In genomic region chr13:54227916-54228483, GRCm38 (mm10) we compare ENCODE assay signal across 9 mouse cellular contexts. TPM values are rescaled to one million over a fixed set of nuclear protein-coding genes. Genes with fewer than 3 reads are reported as not detected.
DNase-seq lines count a peak whose midpoint lies in the region; ATAC-seq and TF ChIP-seq lines count a peak whose summit lies in the region.
"Had no signal": no experiment of that assay in that cellular context is flagged by ENCODE, and none has a peak within 500 bp of the region (broad histone marks: within the 10 kb centered on the region; RNA-seq: fewer than 3 reads in every experiment).

No protein-coding gene starts in this region.

- H3K4me1 ChIP-seq in embryonic facial prominence, embryonic 11.5 days (ENCODE audit: control insufficient read depth, insufficient read depth, low read length) = no peaks in the 10 kb centered on the region
- no peaks in the 10 kb centered on the region for H3K4me1 ChIP-seq in heart, embryonic 16.5 days (ENCODE audit: control insufficient read depth, insufficient read depth, low read length)
- no peaks in the 10 kb centered on the region; the same call in 1 of the 2 replicates for H3K4me1 ChIP-seq in stomach, postnatal 0 days (replicated peaks; ENCODE audit: control insufficient read depth, insufficient read depth)
- H3K4me1 ChIP-seq: liver, embryonic 13.5 days had no signal

- no peak overlapping the region for H3K27ac ChIP-seq in embryonic facial prominence, embryonic 11.5 days (replicated peaks; ENCODE audit: low read depth, low read length)
- no peak overlapping the region for H3K27ac ChIP-seq in heart, embryonic 16.5 days (ENCODE audit: low read length)
- no peak overlapping the region for H3K27ac ChIP-seq in stomach, postnatal 0 days (replicated peaks)
- H3K27ac ChIP-seq: liver, embryonic 13.5 days had no signal

- DNase-seq in kidney, adult 18-20 months = peak; percentile 38
- DNase-seq in kidney, adult 11 months = no peak
- DNase-seq in adrenal gland, postnatal 14 days = peak; percentile 63
- peak; percentile 76 for DNase-seq in embryonic facial prominence, embryonic 11.5 days (ENCODE audit: low spot score)
- peak; percentile 47 for DNase-seq in layer of hippocampus, adult 9-10 months (ENCODE audit: low spot score)
- peak; percentile 43 for DNase-seq in stomach, postnatal 0 days (ENCODE audit: low spot score)
- DNase-seq: liver, embryonic 13.5 days had no signal

- no peak overlapping the region for H3K4me2 ChIP-seq in embryonic facial prominence, embryonic 11.5 days (ENCODE audit: low read depth, low read length)
- peak overlapping the region; percentile 26; the same call in 1 of the 2 replicates for H3K4me2 ChIP-seq in heart, embryonic 16.5 days (ENCODE audit: low read depth, low read length)
- H3K4me2 ChIP-seq in stomach, postnatal 0 days (replicated peaks; ENCODE audit: low read depth) = no peak overlapping the region
- H3K4me2 ChIP-seq: liver, embryonic 13.5 days had no signal

- no peak overlapping the region for H3K4me3 ChIP-seq in embryonic facial prominence, embryonic 11.5 days (ENCODE audit: low read depth, low read length)
- H3K4me3 ChIP-seq in heart, embryonic 16.5 days (ENCODE audit: low read length) = no peak overlapping the region
- no peak overlapping the region for H3K4me3 ChIP-seq in stomach, postnatal 0 days (ENCODE audit: low read depth, low read length)
- H3K4me3 ChIP-seq: liver, embryonic 13.5 days had no signal

- H3K27me3 ChIP-seq in embryonic facial prominence, embryonic 11.5 days (ENCODE audit: control insufficient read depth, insufficient read depth, low read length) = no peaks in the 10 kb centered on the region
- H3K27me3 ChIP-seq in heart, embryonic 16.5 days (ENCODE audit: control insufficient read depth, insufficient read depth, low read length) = peaks cover 4% of the 10 kb centered on the region
- no peaks in the 10 kb centered on the region for H3K27me3 ChIP-seq in stomach, postnatal 0 days (ENCODE audit: control insufficient read depth, insufficient read depth, low read length)
- H3K27me3 ChIP-seq: liver, embryonic 13.5 days had no signal

- TF ChIP-seq EP300 in stomach, postnatal 0 days (optimal IDR thresholded peaks at IDR 0.05) = no peak

- no peak overlapping the region for H3K9ac ChIP-seq in embryonic facial prominence, embryonic 11.5 days (replicated peaks; ENCODE audit: low read length)
- H3K9ac ChIP-seq in heart, embryonic 16.5 days (ENCODE audit: low read length) = no peak overlapping the region
- H3K9ac ChIP-seq in stomach, postnatal 0 days (ENCODE audit: low read length) = no peak overlapping the region
- H3K9ac ChIP-seq: liver, embryonic 13.5 days had no signal

- TF ChIP-seq CTCF in stomach, postnatal 0 days (IDR thresholded peaks at IDR 0.05; ENCODE audit: low read depth) = peak; percentile 81

- H3K36me3 ChIP-seq in embryonic facial prominence, embryonic 11.5 days (replicated peaks; ENCODE audit: control insufficient read depth, insufficient read depth, low read depth, low read length) = no peaks in the 10 kb centered on the region
- H3K36me3 ChIP-seq in heart, embryonic 16.5 days (ENCODE audit: control insufficient read depth, insufficient read depth) = no peaks in the 10 kb centered on the region
- H3K36me3 ChIP-seq in stomach, postnatal 0 days (ENCODE audit: control insufficient read depth, insufficient read depth, low read length) = no peaks in the 10 kb centered on the region
- H3K36me3 ChIP-seq: liver, embryonic 13.5 days had no signal

- ATAC-seq in embryonic facial prominence, embryonic 11.5 days (replicated peaks; ENCODE audit: insufficient number of reproducible peaks, low FRiP score, low TSS enrichment, low read depth) = no peak
- ATAC-seq in heart, embryonic 16.5 days (replicated peaks; ENCODE audit: extremely low read depth, insufficient read depth, low FRiP score) = no peak
- ATAC-seq in megakaryocyte, adult 5-6 weeks (ENCODE audit: poor library complexity, severe bottlenecking) = peak; percentile 42
- ATAC-seq in stomach, postnatal 0 days (ENCODE audit: low FRiP score, low TSS enrichment) = peak; percentile 36

- 27% methylated on average over 13 of the region's 13 CpGs for WGBS in embryonic facial prominence, embryonic 11.5 days
- WGBS in heart, embryonic 16.5 days = 19% methylated on average over 13 of the region's 13 CpGs
- 27% methylated on average over 13 of the region's 13 CpGs for WGBS in stomach, postnatal 0 days

- no peaks in the 10 kb centered on the region for H3K9me3 ChIP-seq in embryonic facial prominence, embryonic 11.5 days (replicated peaks; ENCODE audit: control insufficient read depth, low read length)
- no peaks in the 10 kb centered on the region for H3K9me3 ChIP-seq in heart, embryonic 16.5 days (replicated peaks; ENCODE audit: control insufficient read depth, low read length)
- no peaks in the 10 kb centered on the region for H3K9me3 ChIP-seq in stomach, postnatal 0 days (ENCODE audit: control insufficient read depth, low read length)
- H3K9me3 ChIP-seq: liver, embryonic 13.5 days had no signal

RNA-seq across cellular contexts. Expression of gene Hrh2, which starts 36.1 kb away (rescaled TPM):
- total RNA-seq in adrenal gland, postnatal 14 days (2021) = 0.63 and 1.5 TPM in 2 replicates
- polyA plus RNA-seq in embryonic facial prominence, embryonic 11.5 days (2014; fragmentation: Nextera tagmentation; extraction: Ambion mirVana) = 0.06 and 0.07 TPM in 2 replicates
- 0.09 and 0.12 TPM in 2 replicates for polyA plus RNA-seq in heart, embryonic 16.5 days (2015; fragmentation: Nextera tagmentation; extraction: Ambion mirVana)
- total RNA-seq in megakaryocyte, adult 5-6 weeks (2015) = 11.7 and 12.7 TPM in 2 replicates
- total RNA-seq in megakaryocyte, adult 5-6 weeks (2017) = 4.9 and 6.0 TPM in 2 replicates
- 2.6 and 3.6 TPM in 2 replicates for polyA plus RNA-seq in stomach, postnatal 0 days (2015; fragmentation: Nextera tagmentation; extraction: Ambion mirVana)

Comparison
In these comparisons a context has a peak if more than half of its experiments do, and no peak if none do; other contexts are left out.
1. ATAC-seq: peak in megakaryocyte, adult 5-6 weeks (single experiment) and stomach, postnatal 0 days (single experiment); none in embryonic facial prominence, embryonic 11.5 days (single experiment) and heart, embryonic 16.5 days (single experiment).